Mouse (Mus musculus): ENCODE measurements around the gene Sdhc.
"Not testable (repeated sequence)": the region's sequence is repeated elsewhere in the genome, so short reads cannot be mapped to it uniquely, and the experiment has no call there.

Gene Sdhc

DNA sequence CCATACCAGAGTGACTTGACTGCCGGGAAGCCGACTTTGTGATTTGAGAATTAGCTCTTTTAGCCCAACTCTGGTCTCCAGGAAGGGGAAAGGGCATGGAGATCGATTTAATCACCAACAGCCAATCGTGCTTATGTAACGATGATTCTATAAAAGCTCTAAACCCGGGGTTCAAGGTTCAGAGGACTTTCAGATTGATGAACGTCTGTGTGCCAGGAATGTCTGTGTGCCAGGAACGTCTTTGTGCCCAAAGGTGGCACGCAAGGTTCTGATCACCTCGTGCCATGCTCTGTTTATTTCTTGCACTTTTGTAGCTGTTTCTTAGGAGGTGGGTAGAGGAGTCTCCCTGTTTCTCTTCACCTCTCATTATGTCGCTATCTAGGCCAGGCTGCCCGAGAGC is 18.5 kb upstream of the Sdhc start:
- no peak for DNase-seq (ENCODE audit: low read depth, low spot score)

GRCm38 (mm10) chr1:171165629-171166345 is 15.4 kb upstream of the Sdhc start:
- DNase-seq (ENCODE audit: low read depth, low spot score): no peak

- no peak for DNase-seq (ENCODE audit: low read depth, low spot score)
These were observed 13.9 kb upstream of the Sdhc start for GRCm38 (mm10) chr1:171164258-171164657.

GRCm38 (mm10) chr1:171162526-171162925 is 12.1 kb upstream of the Sdhc start:
- no peak for DNase-seq (ENCODE audit: low read depth, low spot score)

DNA sequence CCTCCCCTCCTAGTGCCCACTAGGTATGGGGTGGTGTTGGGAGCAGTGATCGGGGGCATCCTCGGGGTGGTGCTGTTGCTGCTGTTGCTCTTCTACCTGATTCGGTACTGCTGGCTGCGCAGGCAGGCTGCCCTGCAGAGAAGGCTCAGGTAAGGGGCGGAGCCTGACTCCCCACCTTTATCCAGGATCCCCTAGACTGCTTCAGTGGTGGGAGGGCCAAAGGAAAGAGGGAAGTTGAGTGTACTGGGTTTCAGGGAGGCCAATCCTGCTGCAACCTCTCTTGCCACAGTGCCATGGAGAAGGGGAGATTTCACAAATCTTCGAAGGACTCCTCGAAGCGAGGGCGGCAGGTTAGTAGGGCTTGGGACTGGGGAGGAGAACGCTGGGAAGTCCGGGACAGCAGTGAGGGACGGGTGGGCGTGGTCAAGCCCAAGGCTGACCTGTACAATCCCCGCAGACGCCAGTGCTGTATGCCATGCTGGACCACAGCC is 9.1 kb upstream of the Sdhc start:
- no peak for DNase-seq (ENCODE audit: low read depth, low spot score)

GRCm38 (mm10) chr1:171157965-171158364 is 7.6 kb upstream of the Sdhc start:
- DNase-seq (ENCODE audit: low read depth, low spot score): no peak

DNA sequence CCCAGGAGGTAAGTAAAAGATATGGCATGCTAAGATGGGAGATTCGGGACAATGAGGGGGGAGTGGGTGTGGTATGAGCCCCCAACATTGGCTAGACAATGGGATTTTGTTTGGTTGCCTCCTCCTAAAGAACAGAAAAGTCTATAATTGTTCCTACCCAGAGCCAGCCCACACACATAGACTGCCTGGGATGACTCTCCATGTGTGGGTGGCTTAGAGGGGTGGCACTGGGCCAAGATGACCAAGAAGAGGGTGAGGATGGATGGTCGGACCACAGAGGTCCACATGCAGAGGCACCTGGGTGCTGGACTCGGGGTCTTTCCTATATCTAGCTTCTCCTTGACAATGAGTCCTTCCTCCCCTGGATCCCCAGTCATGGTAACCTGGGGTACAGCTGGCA is 6.2 kb upstream of the Sdhc start:
- DNase-seq (ENCODE audit: low read depth, low spot score): no peak

DNA sequence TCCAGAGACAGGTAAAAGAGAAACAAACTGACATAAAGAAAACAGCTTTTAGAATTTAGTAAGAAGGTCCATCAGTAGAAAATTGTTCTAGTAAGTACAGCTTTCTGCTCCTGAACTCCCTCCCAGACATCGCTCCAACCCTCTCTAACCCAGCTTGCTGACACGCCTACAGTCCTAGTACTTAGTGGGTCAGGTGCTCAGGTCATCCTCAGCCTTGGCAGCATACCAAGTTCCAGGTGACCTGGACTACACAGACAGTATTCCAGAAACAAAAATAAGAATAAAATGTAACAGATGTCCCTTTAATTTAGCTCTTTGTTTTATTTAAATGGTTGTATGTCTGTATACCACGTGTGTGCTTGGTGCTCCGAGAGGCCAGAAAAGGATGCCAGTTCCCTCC is 1.6 kb upstream of the Sdhc start:
- no peak for DNase-seq (ENCODE audit: low read depth, low spot score)

- no peak for DNase-seq (ENCODE audit: low read depth, low spot score)
These were observed 512 bp upstream of the Sdhc start for GRCm38 (mm10) chr1:171150838-171151391.

- DNase-seq (ENCODE audit: low read depth, low spot score): not testable (repeated sequence)
These were observed 7.4 kb downstream of the Sdhc start for GRCm38 (mm10) chr1:171142981-171143380.

DNA sequence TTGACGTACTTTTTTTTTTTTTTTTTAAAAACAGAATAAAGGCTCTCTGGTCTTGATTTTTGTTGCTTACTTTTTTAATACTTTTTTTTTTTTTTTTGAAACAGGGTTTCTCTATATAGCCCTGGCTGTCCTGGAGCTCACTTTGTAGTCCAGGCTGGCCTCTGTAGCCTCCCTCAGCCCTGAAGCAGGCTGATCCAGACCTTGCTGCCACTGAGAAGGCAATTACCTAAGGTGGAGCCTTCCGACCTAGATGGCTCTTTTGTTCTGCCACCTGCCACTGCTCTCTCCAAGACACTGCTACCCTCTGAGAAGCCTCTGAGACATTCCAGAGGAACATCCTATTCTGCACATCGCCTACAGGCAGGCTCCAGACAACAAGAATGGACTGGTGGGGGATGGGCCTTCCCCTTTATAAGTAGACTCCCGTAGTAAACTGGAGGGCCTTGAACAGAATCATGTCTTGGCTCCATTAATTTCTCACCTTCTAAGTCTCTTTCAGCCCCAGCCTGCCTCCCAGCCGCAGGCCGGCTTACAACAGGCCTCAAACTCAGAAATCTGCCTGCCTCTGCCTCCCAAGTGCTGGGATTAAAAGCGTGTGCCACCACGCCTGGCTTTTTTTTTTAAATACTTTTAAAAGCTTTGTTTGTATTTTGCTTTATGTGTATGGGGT is 12.8 kb downstream of the Sdhc start:
- DNase-seq (ENCODE audit: low read depth, low spot score): not testable (repeated sequence)

DNA sequence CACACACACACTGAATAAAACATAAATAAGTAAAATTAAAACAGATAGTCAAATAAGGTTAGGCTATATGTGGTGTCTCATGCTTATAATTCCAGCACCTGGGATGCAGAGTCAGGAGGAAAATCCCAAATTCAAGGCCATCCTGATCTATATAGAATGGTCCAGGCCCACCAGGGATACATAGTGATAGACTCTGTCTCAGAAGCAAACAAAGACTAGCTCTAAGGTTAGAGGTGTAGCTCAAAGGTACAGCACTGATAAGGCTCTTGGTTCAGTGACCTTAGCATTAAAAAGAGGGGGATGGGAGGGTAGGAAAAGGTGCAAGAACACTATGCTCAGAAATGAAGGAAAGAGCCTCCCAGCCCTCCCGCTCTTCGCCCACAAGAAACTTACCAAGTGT is 14.8 kb downstream of the Sdhc start:
- no peak for DNase-seq (ENCODE audit: low read depth, low spot score)

- no peak for DNase-seq (ENCODE audit: low read depth, low spot score)
These were observed 19.4 kb downstream of the Sdhc start for GRCm38 (mm10) chr1:171130971-171131370.

DNA sequence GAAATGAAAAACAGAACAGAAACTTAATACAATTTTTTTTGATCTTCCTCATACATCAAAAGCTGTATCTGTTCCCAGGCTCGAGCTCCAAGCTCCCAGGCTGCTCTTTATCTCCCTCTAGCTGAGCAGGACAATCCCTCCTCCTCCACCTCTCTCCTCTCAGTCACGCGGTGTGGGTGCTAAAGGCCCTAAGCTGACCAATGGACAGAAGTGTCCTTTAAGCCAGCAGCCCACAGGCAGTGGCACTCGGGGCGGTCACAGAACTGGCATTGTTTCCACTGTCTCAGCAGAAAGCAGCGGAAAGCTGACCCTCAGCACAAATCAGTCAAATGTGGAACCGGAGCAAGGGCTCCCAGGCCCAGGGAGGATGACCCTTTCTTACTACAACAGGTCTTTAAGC is 21.2 kb downstream of the Sdhc start:
- DNase-seq (ENCODE audit: low read depth, low spot score): no peak

DNA sequence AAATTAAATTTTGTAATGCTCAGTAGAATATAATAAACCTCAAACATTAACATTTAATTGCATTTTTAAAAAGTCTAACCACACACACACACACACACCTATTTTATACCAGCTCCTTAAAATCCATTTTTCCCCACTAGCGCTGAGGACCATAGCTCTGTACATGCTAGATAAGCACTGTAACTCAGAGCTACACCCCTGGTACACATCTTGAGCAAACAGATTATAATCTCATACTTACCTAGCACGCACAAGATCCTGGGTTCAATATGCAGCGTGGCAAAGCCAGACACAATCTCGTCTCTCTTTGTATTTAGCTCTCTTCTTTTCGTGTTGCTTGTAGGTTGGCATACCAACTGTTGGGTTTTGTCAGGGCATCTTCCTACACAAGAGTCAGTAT is 26.0 kb downstream of the Sdhc start:
- DNase-seq (ENCODE audit: low read depth, low spot score): no peak

- no peak for DNase-seq (ENCODE audit: low read depth, low spot score)
These were observed 27.5 kb downstream of the Sdhc start for GRCm38 (mm10) chr1:171122932-171123331.

GRCm38 (mm10) chr1:171121839-171122238 is 28.6 kb downstream of the Sdhc start:
- no peak for DNase-seq (ENCODE audit: low read depth, low spot score)

GRCm38 (mm10) chr1:171120893-171121292 is 29.5 kb downstream of the Sdhc start:
- no peak for DNase-seq (ENCODE audit: low read depth, low spot score)

DNA sequence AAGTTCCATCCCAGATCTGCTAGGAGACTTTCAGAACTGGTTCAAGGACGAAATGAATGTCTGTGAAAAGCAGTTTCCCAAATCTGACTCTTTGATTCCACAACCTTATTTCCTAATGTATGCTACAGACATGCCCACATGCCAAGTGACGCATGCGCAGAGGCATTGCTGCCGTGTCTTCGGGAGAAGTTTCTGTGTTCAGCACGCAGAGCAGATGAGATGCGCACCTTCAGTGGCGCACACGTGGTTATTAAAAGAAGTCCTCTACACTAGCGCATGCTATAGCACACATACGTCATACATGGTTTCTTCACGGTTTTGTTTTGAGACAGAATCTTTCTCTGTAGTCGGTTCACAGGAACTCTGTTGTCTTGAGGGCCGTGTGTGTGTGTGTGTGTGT is 31.0 kb downstream of the Sdhc start:
- DNase-seq (ENCODE audit: low read depth, low spot score): no peak

DNA sequence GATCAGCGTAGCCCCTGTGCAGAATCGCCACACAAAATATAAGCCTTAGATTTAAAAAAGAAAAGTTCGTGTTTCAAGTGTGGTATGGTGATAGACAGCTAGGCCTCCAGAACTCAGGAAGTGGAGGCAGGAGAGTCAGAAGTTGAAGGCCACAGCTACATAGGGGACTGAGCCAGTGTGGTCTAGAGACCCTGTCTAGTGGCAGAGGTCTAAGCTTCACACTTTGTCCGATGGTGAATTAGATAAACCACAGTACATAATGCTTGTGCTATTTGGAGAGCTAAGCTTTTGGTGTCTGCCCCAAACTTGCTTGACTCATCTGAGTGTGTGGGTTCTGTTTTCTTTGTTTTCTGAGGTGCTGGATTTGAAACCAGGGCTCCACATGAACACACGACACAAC is 31.4 kb downstream of the Sdhc start:
- DNase-seq (ENCODE audit: low read depth, low spot score): no peak

DNA sequence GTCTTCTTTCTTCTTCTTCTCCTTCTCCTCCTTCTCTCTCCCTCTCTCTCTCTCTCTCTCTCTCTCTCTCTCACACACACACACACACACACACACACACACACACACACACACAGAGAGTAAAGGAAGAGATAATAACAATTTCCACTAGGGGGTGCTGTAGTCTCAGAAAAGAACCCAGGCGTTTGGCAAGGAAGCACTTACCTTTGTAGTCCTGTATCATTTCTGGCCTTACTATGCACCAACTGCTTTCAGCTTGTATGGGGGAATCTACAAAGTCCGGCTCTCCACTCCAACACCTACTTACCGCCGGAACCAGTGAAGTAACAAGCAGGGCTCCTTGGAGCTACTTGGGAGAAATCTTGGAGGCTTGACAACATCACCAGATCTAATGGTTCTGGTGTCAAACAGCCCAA is 32.1 kb downstream of the Sdhc start:
- DNase-seq (ENCODE audit: low read depth, low spot score): peak; percentile 69

- no peak for DNase-seq (ENCODE audit: low read depth, low spot score)
These were observed 34.1 kb downstream of the Sdhc start for GRCm38 (mm10) chr1:171116280-171116679.

DNA sequence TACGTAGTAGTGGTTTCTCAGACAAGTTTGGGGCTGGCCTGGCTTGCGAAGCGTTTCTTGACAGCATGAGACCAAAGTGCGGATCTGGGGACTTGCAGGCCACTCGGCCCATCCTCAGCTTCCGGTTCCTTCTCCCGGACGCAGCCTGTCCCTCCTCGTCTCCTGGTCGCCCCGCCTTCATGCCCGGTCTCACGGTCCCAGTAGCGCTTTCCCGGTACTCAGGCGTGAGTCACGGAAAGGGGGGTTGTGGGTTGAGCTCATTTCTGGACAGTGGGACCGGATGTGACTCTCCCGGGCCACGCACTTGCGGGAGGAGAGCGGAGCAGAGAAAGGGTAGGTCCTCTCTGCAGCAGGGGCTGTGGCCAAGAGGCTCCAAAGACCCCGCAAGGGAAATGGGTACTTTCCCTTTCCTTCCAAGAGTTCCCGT is 36.5 kb downstream of the Sdhc start, which contains the start of gene Cfap126:
TSS of gene Cfap126 (plus strand) at position 46 of the 427 bp plus-strand sequence.
- DNase-seq (ENCODE audit: low read depth, low spot score): no peak

Data from embryo, embryonic 11.5 days (tissue).